Mouse (Mus musculus) heart, adult 2 months (tissue): ENCODE measurements around the gene Sdk2. TPM values are rescaled to one million over a fixed set of nuclear protein-coding genes. Genes with fewer than 3 reads are reported as not detected.

ENCODE experiments used
- DNase-seq, 2 experiments: peaks; one replicate each; pipeline ENCODE4 v3.0.0; 2021
- H3K27ac ChIP-seq: fragments of 200-600 bp; 2 replicates; pipeline ENCODE4 v1.8.1; 2022
- H3K27me3 ChIP-seq: fragments of 200-500 bp; 2 replicates; pipeline ENCODE4 v1.6.1; 2012; ENCODE audit warnings: mild to moderate bottlenecking, low read length, inconsistent platforms, mixed read lengths; ENCODE audit not compliant: control insufficient read depth, insufficient read depth
- H3K36me3 ChIP-seq: fragments of 200-500 bp; 2 replicates; pipeline ENCODE4 v1.6.1; 2012; ENCODE audit warnings: low read length, inconsistent platforms; ENCODE audit not compliant: control insufficient read depth, insufficient read depth
- H3K4me1 ChIP-seq: fragments of 200-500 bp; 2 replicates; pipeline ENCODE4 v1.6.1; 2011; ENCODE audit warnings: low read length; ENCODE audit not compliant: control insufficient read depth, insufficient read depth
- H3K4me3 ChIP-seq: fragments of 200-600 bp; 2 replicates; pipeline ENCODE4 v1.8.1; 2022
- H3K79me2 ChIP-seq: fragments of 200-500 bp; replicated peaks from 2 replicates; pipeline ENCODE4 v1.6.1; 2012; ENCODE audit warnings: mild to moderate bottlenecking, inconsistent platforms, low read length, moderate library complexity, mixed read lengths; ENCODE audit not compliant: control insufficient read depth, insufficient read depth
- H3K9ac ChIP-seq: fragments of 200-500 bp; 2 replicates; pipeline ENCODE4 v1.6.1; 2012; ENCODE audit warnings: low read depth, mild to moderate bottlenecking, control low read depth, inconsistent platforms, low read length, mixed read lengths
- CTCF ChIP-seq: fragments of 200-600 bp; IDR thresholded peaks from 2 replicates; pipeline ENCODE4 v1.8.1; 2022; ENCODE audit warnings: antibody characterized with exemption, mild to moderate bottlenecking, moderate library complexity
- EP300 ChIP-seq: fragments of 200-500 bp; IDR thresholded peaks from 2 replicates; pipeline ENCODE4 v1.6.1; 2011; ENCODE audit warnings: low read depth, low read length, control low read depth; ENCODE audit not compliant: insufficient read depth
- POLR2A ChIP-seq: fragments of 200-500 bp; IDR thresholded peaks from 2 replicates; pipeline ENCODE4 v1.6.1; 2011; ENCODE audit warnings: mild to moderate bottlenecking, low read depth, low read length, control low read depth; ENCODE audit not compliant: insufficient read depth
- WGBS: fragments of 180-500 bp; shearing (Covaris S2); methylation state at CpG from one replicate; pipeline ENCODE4 v1.1.7; 2018; 5-methylcytosine and 5-hydroxymethylcytosine counted together
- intact Hi-C: fragments of 180-260 bp; cut with DNase I; formaldehyde crosslinking; loops from one replicate; pipeline ENCODE4 v1.15.1; 2025
- polyA plus RNA-seq: library from polyadenylated mRNA; depleted of rRNA; stranded (reverse); fragments of >200 nt; gene quantifications from 2 replicates; pipeline ENCODE4 v1.2.3, GENCODE M21; 2012
- total RNA-seq, 2 experiments: library from RNA; stranded (reverse); gene quantifications; 2 replicates each; pipeline ENCODE4 v1.2.3; 2021

Sdk2 gene
- total and polyA plus RNA-seq, 3 experiments, result 0.49 to 1.9 (median 1.5) TPM

- H3K36me3 ChIP-seq, result no peaks in the 10 kb centered on the region
- no peaks in the 10 kb centered on the region for H3K27me3 ChIP-seq
- H3K27ac ChIP-seq, result no peak overlapping the region
- no peaks in the 10 kb centered on the region for H3K79me2 ChIP-seq
- DNase-seq, result no peak
- TF ChIP-seq CTCF, result no peak
- TF ChIP-seq EP300, result no peak
- peaks cover 13% of the 10 kb centered on the region for H3K4me1 ChIP-seq
- no peak overlapping the region for H3K4me3 ChIP-seq
- 84% methylated on average over 2 of the region's 2 CpGs for WGBS
- no peak overlapping the region for H3K9ac ChIP-seq
- intact Hi-C loops, result no loop called here
Measured at GRCm38 (mm10) chr11:113782496-113782895, 284.4 kb downstream of the Sdk2 start.

- WGBS, result 52% methylated on average over 2 of the region's 2 CpGs
- intact Hi-C loops, result no loop called here
- Histone ChIP-seq H3K4me3 (no peak overlapping the region), H3K79me2 (no peaks in the 10 kb centered on the region), H3K27ac (no peak overlapping the region), H3K9ac (no peak overlapping the region), H3K36me3 (no peaks in the 10 kb centered on the region), H3K27me3 (no peaks in the 10 kb centered on the region), H3K4me1 (peaks cover 13% of the 10 kb centered on the region)
- TF ChIP-seq CTCF, result no peak
- no peak for TF ChIP-seq POLR2A
- no peak for TF ChIP-seq EP300
- DNase-seq, result no peak
Measured at GRCm38 (mm10) chr11:113782006-113782405, 284.8 kb downstream of the Sdk2 start.

- 43% methylated on average over 6 of the region's 6 CpGs for WGBS
- peak overlapping the region; percentile 74 for H3K27ac ChIP-seq
- no peak for TF ChIP-seq CTCF
- TF ChIP-seq EP300, result no peak
- no peak for TF ChIP-seq POLR2A
- H3K27me3 ChIP-seq, result no peaks in the 10 kb centered on the region
- H3K36me3 ChIP-seq, result no peaks in the 10 kb centered on the region
- no peaks in the 10 kb centered on the region for H3K79me2 ChIP-seq
- H3K9ac ChIP-seq, result no peak overlapping the region
- peaks cover 13% of the 10 kb centered on the region for H3K4me1 ChIP-seq
- no peak for DNase-seq
- H3K4me3 ChIP-seq, result no peak overlapping the region
- intact Hi-C loops, result no loop called here
Measured at GRCm38 (mm10) chr11:113779680-113780041, 287.2 kb downstream of the Sdk2 start.

- Histone ChIP-seq H3K9ac (peak overlapping the region; percentile 12; the same call in 1 of the 2 replicates), H3K27me3 (no peaks in the 10 kb centered on the region), H3K4me3 (no peak overlapping the region), H3K36me3 (no peaks in the 10 kb centered on the region), H3K79me2 (no peaks in the 10 kb centered on the region), H3K27ac (peak overlapping the region; percentile 74), H3K4me1 (peaks cover 13% of the 10 kb centered on the region)
- 49% methylated on average over 20 of the region's 20 CpGs for WGBS
- peak; percentile 68 to 69 for DNase-seq
- intact Hi-C loops, result no loop called here
- TF ChIP-seq CTCF (peak; percentile 72), EP300 (no peak), POLR2A (peak; percentile 56)
Measured at GRCm38 (mm10) chr11:113778733-113779679, 287.8 kb downstream of the Sdk2 start.

GRCm38 (mm10) chr11:113777878-113778464, 288.9 kb downstream of the Sdk2 start:
- Histone ChIP-seq H3K27me3 (no peaks in the 10 kb centered on the region), H3K9ac (peak overlapping the region; percentile 21; the same call in 1 of the 2 replicates), H3K27ac (peak overlapping the region; percentile 74), H3K36me3 (no peaks in the 10 kb centered on the region), H3K4me3 (no peak overlapping the region), H3K79me2 (no peaks in the 10 kb centered on the region), H3K4me1 (peaks cover 13% of the 10 kb centered on the region)
- intact Hi-C loops, result no loop called here
- WGBS, result 39% methylated on average over 8 of the region's 8 CpGs
- DNase-seq, result no peak
- TF ChIP-seq EP300 (no peak), POLR2A (peak; percentile 42; the same call in 1 of the 2 replicates)

GRCm38 (mm10) chr11:113776851-113777511, 289.9 kb downstream of the Sdk2 start:
- 76% methylated on average over 14 of the region's 14 CpGs for WGBS
- TF ChIP-seq CTCF (no peak), POLR2A (no peak), EP300 (no peak)
- no peak for DNase-seq
- Histone ChIP-seq H3K4me1 (peaks cover 13% of the 10 kb centered on the region), H3K27ac (peak overlapping the region; percentile 31; the same call in 1 of the 2 replicates), H3K36me3 (no peaks in the 10 kb centered on the region), H3K9ac (no peak overlapping the region), H3K79me2 (no peaks in the 10 kb centered on the region), H3K4me3 (no peak overlapping the region), H3K27me3 (no peaks in the 10 kb centered on the region)
- intact Hi-C loops, result no loop called here
